Mouse (Mus musculus): ENCODE data around the gene Gm21028.
"Not testable (repeated sequence)": the region's sequence is repeated elsewhere in the genome, so short reads cannot be mapped to it uniquely, and the experiment has no call there.

The Gm21028 gene

DNA sequence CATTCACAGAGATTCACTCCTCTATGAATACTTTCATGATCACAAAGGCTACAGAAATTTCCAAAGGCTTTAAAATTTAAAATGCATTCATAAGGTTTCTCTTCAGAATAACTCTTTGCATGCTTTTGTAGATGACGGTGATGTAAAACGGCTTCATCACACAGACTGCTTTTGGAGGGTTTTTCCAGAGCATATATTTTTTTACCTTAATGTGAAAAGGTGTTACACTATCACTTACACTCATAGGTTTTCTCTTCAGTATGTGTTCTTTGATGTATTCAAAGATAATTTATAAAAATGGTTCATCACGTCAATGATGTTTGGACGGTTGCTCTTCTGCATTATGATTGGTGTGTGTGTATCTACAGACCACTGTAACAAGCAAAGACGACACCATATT lies at the start of gene Gm21028:
Gene Gm21028 (minus strand): TSS at position 101 of the 400 bp plus-strand sequence.
- in situ Hi-C loops (cut with MboI; ENCODE audit: low sequenced_read_pairs) = no loop called here

DNA sequence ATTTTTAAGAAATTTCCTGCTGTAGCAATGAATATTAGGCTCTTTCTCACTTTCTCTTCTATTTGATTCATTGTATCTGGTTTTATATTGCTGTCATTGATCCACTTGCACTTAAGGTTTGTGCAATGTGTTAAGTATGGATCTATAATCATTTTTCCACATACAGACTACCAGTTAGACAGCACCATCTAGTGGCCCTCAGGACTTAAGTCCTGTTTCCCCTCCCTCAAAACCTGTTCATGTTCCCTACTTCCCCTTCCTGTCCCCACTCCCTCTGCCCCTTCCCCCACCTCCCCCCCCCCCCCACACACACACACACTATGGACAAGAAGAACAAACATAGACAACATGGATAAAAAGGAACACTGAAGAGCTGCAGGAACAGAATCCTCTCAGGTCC lies 17.3 kb upstream of the Gm21028 start:
- in situ Hi-C loops (cut with MboI; ENCODE audit: low sequenced_read_pairs) = not testable (repeated sequence)

- in situ Hi-C loops (cut with MboI; ENCODE audit: low sequenced_read_pairs) = not testable (repeated sequence)
Measured at GRCm38 (mm10) chr7:42592413-42592812, 14.0 kb upstream of the Gm21028 start, which contains the start of gene Zfp977. Gene Zfp977 (minus strand): TSS chr7:42592547.

DNA sequence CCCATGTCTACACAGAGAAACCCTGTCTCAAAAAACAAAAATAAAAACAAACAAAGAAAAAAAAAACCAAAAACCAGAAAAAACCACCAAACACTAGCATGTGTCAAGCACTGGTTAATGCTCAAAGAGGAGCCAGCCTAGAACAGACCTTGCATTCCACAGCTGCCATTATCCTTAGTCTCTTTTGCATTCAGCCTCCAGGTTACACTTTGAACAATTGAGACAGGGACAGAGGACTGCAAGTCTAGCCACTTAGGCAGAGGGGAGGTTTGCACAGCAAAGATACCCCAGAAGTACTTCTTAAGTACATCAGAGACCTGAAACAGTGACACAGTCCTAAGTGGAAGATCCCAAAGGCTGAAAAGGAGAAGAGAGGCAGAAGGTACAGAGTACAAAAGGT lies 12.9 kb upstream of the Gm21028 start:
- in situ Hi-C loops (cut with MboI; ENCODE audit: low sequenced_read_pairs) = not testable (repeated sequence)

DNA sequence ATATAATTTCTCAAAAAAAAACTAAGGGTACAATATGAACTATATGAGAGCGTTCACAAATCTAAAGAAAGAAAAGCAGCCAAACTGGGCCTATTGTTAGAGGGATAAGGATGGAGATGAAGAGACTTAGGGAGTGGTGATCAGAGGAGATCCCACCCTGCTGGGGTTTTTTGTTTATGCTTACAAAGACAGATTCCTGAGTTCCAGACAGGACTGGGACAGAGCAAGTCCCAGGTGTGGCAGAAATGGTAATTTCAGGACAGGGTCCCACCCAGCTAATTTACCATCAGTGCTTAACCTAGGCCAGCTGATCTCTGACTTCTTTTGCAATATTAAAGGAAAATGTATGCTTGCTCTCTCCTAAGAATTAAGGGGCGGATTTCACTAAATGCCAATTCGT lies 26.6 kb downstream of the Gm21028 start:
- in situ Hi-C loops (cut with MboI; ENCODE audit: low sequenced_read_pairs) = no loop called here

Data from CH12F3 (cell line).